Mouse (Mus musculus) heart, adult 2 months (tissue): Measurements from ENCODE around the gene Tspan9. TPM values are rescaled to one million over a fixed set of nuclear protein-coding genes. Genes with fewer than 3 reads are reported as not detected.

Experiments
- DNase-seq, 2 experiments: peaks; one replicate each; pipeline ENCODE4 v3.0.0; 2021
- H3K27ac ChIP-seq: fragments of 200-600 bp; 2 replicates; pipeline ENCODE4 v1.8.1; 2022
- H3K27me3 ChIP-seq: fragments of 200-500 bp; 2 replicates; pipeline ENCODE4 v1.6.1; 2012; ENCODE audit warnings: mild to moderate bottlenecking, low read length, inconsistent platforms, mixed read lengths; ENCODE audit not compliant: control insufficient read depth, insufficient read depth
- H3K36me3 ChIP-seq: fragments of 200-500 bp; 2 replicates; pipeline ENCODE4 v1.6.1; 2012; ENCODE audit warnings: low read length, inconsistent platforms; ENCODE audit not compliant: control insufficient read depth, insufficient read depth
- H3K4me1 ChIP-seq: fragments of 200-500 bp; 2 replicates; pipeline ENCODE4 v1.6.1; 2011; ENCODE audit warnings: low read length; ENCODE audit not compliant: control insufficient read depth, insufficient read depth
- H3K4me3 ChIP-seq: fragments of 200-600 bp; 2 replicates; pipeline ENCODE4 v1.8.1; 2022
- H3K79me2 ChIP-seq: fragments of 200-500 bp; replicated peaks from 2 replicates; pipeline ENCODE4 v1.6.1; 2012; ENCODE audit warnings: mild to moderate bottlenecking, inconsistent platforms, low read length, moderate library complexity, mixed read lengths; ENCODE audit not compliant: control insufficient read depth, insufficient read depth
- H3K9ac ChIP-seq: fragments of 200-500 bp; 2 replicates; pipeline ENCODE4 v1.6.1; 2012; ENCODE audit warnings: low read depth, mild to moderate bottlenecking, control low read depth, inconsistent platforms, low read length, mixed read lengths
- CTCF ChIP-seq: fragments of 200-600 bp; IDR thresholded peaks from 2 replicates; pipeline ENCODE4 v1.8.1; 2022; ENCODE audit warnings: antibody characterized with exemption, mild to moderate bottlenecking, moderate library complexity
- EP300 ChIP-seq: fragments of 200-500 bp; IDR thresholded peaks from 2 replicates; pipeline ENCODE4 v1.6.1; 2011; ENCODE audit warnings: low read depth, low read length, control low read depth; ENCODE audit not compliant: insufficient read depth
- POLR2A ChIP-seq: fragments of 200-500 bp; IDR thresholded peaks from 2 replicates; pipeline ENCODE4 v1.6.1; 2011; ENCODE audit warnings: mild to moderate bottlenecking, low read depth, low read length, control low read depth; ENCODE audit not compliant: insufficient read depth
- WGBS: fragments of 180-500 bp; shearing (Covaris S2); methylation state at CpG from one replicate; pipeline ENCODE4 v1.1.7; 2018; 5-methylcytosine and 5-hydroxymethylcytosine counted together
- intact Hi-C: fragments of 180-260 bp; cut with DNase I; formaldehyde crosslinking; loops from one replicate; pipeline ENCODE4 v1.15.1; 2025
- polyA plus RNA-seq: library from polyadenylated mRNA; depleted of rRNA; stranded (reverse); fragments of >200 nt; gene quantifications from 2 replicates; pipeline ENCODE4 v1.2.3, GENCODE M21; 2012
- total RNA-seq, 2 experiments: library from RNA; stranded (reverse); gene quantifications; 2 replicates each; pipeline ENCODE4 v1.2.3; 2021

Tspan9 gene
- total and polyA plus RNA-seq, 3 experiments, result 84.9 to 104 (median 88.5) TPM

DNA sequence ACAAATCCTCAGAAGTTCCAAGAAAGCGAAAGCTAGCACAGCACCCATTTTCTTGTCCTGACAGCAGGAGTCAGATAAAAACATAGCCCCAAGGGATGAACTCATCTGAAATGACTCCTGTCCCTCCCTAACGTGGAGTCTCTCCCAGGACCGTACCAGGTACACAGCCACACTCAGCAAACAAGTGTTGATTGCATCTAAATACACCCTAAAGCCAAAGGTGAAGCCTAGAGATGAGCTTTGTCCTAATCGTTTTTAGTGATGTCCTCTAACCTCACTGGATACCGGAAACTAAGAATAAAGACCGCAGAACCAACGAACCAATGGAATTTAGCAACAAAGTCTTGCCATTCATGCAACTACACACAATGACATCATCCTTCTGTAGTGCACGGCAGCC lies 96.2 kb downstream of the Tspan9 start:
- Histone ChIP-seq H3K4me1 (peaks cover 22% of the 10 kb centered on the region), H3K9ac (no peak overlapping the region), H3K27ac (peak overlapping the region; percentile 80), H3K36me3 (peaks cover 2% of the 10 kb centered on the region; the same call in 1 of the 2 replicates), H3K27me3 (no peaks in the 10 kb centered on the region), H3K4me3 (no peak overlapping the region), H3K79me2 (no peaks in the 10 kb centered on the region; the same call in 1 of the 2 replicates)
- WGBS, result 70% methylated on average over 8 of the region's 8 CpGs
- intact Hi-C loops, result no loop called here
- TF ChIP-seq CTCF (no peak), POLR2A (no peak), EP300 (no peak)
- no peak for DNase-seq

DNA sequence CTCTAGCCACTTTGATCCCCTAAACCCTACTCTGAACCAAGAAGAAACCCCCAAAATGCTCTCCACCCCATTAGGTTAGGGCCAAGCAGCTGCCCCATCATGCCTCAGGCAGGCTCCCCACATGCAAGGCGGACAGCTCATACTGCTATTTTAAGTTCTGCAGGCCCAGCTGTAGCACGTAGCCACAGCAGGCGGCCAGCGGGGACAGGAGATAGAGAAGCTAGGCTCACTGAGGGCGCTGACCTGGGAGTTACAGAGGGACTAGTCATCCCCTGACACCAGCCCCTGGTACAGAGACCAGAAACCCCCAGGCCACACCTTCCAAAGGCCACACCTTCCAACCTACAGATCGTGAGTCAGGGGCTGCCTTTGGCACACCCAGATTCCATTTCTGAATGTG lies 96.6 kb downstream of the Tspan9 start:
- H3K36me3 ChIP-seq, result peaks cover 2% of the 10 kb centered on the region; the same call in 1 of the 2 replicates
- WGBS, result 39% methylated on average over 6 of the region's 6 CpGs
- peak overlapping the region; percentile 80 for H3K27ac ChIP-seq
- DNase-seq, result peak; percentile 56 to 78
- intact Hi-C loops, result no loop called here
- TF ChIP-seq POLR2A (no peak), EP300 (0 out of 2 replicates have a peak, but pooled peaks have one; percentile 26), CTCF (no peak; the same call in 1 of the 2 replicates)
- H3K79me2 ChIP-seq, result no peaks in the 10 kb centered on the region; the same call in 1 of the 2 replicates
- H3K4me3 ChIP-seq, result no peak overlapping the region
- peaks cover 25% of the 10 kb centered on the region for H3K4me1 ChIP-seq
- H3K9ac ChIP-seq, result no peak overlapping the region
- H3K27me3 ChIP-seq, result no peaks in the 10 kb centered on the region

DNA sequence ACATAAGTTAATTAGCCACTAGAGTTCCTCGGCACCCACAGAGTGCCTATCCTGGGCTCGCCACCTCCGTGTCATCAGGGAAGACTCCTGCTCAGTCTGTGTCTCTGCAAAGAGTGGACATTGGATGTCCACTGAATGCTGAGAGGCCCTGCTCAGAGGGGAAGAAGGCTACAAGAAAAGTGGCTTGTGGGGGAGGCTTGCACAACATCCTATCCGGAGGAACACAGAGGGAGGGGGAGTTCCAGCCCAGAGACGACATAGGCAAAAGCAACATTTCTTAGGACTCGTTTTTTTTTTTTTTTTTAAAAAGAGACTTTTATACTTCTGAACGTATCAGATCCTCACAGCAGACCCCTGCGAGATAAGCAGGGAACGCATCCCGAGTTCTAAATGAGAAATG lies 98.7 kb downstream of the Tspan9 start:
- peaks cover 25% of the 10 kb centered on the region for H3K4me1 ChIP-seq
- DNase-seq, result no peak
- 45% methylated on average over 10 of the region's 10 CpGs for WGBS
- no peak for TF ChIP-seq POLR2A
- no peak for TF ChIP-seq EP300
- TF ChIP-seq CTCF, result no peak
- no peaks in the 10 kb centered on the region for H3K79me2 ChIP-seq
- no peak overlapping the region for H3K4me3 ChIP-seq
- no peaks in the 10 kb centered on the region for H3K27me3 ChIP-seq
- no peak overlapping the region for H3K27ac ChIP-seq
- no peak overlapping the region for H3K9ac ChIP-seq
- intact Hi-C loops, result no loop called here
- peaks cover 2% of the 10 kb centered on the region; the same call in 1 of the 2 replicates for H3K36me3 ChIP-seq

DNA sequence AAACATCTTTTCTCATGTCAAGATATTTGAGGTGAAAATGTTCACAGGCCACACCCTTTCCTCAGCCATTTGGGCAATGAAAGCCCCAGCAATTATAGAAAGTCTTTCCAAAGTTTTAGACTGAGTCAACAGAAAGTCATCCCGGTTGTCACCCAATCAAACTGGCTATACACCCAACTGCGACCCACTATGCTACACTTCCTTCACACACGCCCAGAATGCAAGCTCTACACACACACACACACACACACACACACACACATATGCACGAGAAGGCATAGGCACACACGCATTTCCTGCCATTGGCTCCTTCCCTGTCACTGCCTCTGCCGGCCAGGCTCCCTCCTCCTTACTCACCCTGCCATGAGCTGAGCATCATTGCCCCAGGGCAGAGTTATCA lies 99.9 kb downstream of the Tspan9 start:
- intact Hi-C loops, result no loop called here
- no peaks in the 10 kb centered on the region for H3K79me2 ChIP-seq
- H3K4me1 ChIP-seq, result peaks cover 25% of the 10 kb centered on the region
- H3K27me3 ChIP-seq, result no peaks in the 10 kb centered on the region
- no peak for DNase-seq
- TF ChIP-seq CTCF (no peak), POLR2A (no peak), EP300 (no peak)
- no peak overlapping the region for H3K27ac ChIP-seq
- H3K36me3 ChIP-seq, result peaks cover 2% of the 10 kb centered on the region; the same call in 1 of the 2 replicates
- H3K9ac ChIP-seq, result no peak overlapping the region
- 59% methylated on average over 6 of the region's 6 CpGs for WGBS
- H3K4me3 ChIP-seq, result no peak overlapping the region

DNA sequence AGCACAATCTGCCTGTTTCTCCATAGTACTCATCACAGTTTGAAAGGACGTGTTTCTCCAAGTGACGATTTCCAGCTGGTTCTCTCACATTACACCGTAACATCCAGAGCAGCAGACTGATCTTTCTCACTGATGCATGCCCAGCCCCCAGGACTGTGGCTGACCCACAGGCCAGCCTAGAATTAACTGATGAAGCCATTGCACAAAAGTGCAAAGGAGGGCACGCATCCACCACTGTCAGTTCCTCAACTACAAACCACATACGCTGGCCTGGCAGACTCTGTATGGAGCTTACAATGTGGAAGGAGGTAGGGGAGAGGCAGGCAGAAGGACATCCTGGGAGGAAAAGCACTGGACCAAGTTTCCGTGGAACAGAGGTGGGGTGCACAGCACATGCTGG lies 101.6 kb downstream of the Tspan9 start:
- Histone ChIP-seq H3K9ac (no peak overlapping the region), H3K4me1 (peaks cover 20% of the 10 kb centered on the region), H3K36me3 (peaks cover 2% of the 10 kb centered on the region; the same call in 1 of the 2 replicates), H3K4me3 (no peak overlapping the region), H3K27ac (no peak overlapping the region), H3K27me3 (no peaks in the 10 kb centered on the region), H3K79me2 (no peaks in the 10 kb centered on the region)
- WGBS, result 43% methylated on average over 6 of the region's 6 CpGs
- intact Hi-C loops, result no loop called here
- TF ChIP-seq POLR2A, result no peak
- no peak for TF ChIP-seq EP300
- TF ChIP-seq CTCF, result no peak
- no peak for DNase-seq

DNA sequence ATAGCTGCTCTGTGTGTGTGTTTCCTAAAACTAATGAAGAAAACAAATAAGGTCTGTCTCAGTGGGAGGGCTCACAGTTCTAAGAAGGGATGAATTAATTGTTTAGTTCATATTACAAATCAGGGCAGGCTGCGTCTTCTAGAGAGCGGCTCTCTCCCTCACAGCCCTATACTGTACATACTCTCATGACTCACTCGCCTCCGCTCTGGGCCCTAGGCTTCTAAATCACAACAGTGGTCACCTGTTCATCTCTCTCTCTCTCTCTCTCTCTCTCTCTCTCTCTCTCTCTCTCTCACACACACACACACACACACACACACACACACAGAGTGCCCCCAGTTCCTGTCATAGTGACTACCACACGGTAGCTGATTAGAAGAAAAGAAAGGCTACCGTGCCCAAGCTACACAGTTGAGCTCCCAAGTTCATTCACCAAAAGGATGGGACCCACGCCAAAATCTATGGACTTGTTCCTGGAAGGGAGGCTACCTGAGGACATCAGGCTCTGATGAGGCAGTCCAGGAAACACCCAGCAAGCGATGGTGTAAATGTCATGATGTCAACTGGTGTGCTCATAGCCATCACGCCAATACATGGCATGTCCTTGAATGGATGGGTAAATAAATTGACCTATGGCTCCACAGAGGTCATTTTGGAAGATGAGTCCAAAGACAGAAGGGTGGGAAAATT lies 104.2 kb downstream of the Tspan9 start:
- Histone ChIP-seq H3K36me3 (no peaks in the 10 kb centered on the region), H3K9ac (no peak overlapping the region), H3K27me3 (no peaks in the 10 kb centered on the region), H3K4me3 (no peak overlapping the region), H3K27ac (no peak overlapping the region), H3K79me2 (no peaks in the 10 kb centered on the region), H3K4me1 (peaks cover 11% of the 10 kb centered on the region)
- intact Hi-C loops, result no loop called here
- TF ChIP-seq EP300 (no peak), POLR2A (no peak), CTCF (no peak)
- WGBS, result 69% methylated on average over 9 of the region's 9 CpGs
- DNase-seq, result no peak
